Mouse (Mus musculus) C2C12 (cell line): ENCODE measurements at regions not wholly inside any gene's neighbourhood (a gene's known extent, or its start where the extent isn't known, plus 50 kb on each side); places are given as distances from the start of the nearest gene placed in this dataset.

ENCODE experiments used
- CEBPB ChIP-seq: IDR thresholded peaks from one replicate; pipeline ENCODE4 v1.6.1; 2011; ENCODE audit warnings: low read depth, mild to moderate bottlenecking, control low read depth, moderate library complexity
- CTCF ChIP-seq: IDR thresholded peaks from one replicate; pipeline ENCODE4 v1.5.1; 2011; ENCODE audit not compliant: control insufficient read depth, insufficient read depth, insufficient read length
- USF1 ChIP-seq: IDR thresholded peaks from one replicate; pipeline ENCODE4 v1.6.1; 2011; ENCODE audit warnings: low read depth, mild to moderate bottlenecking, control low read depth, moderate library complexity

GRCm38 (mm10) chr15:31999553-31999952, 177.5 kb upstream of the Tas2r119 start:
- TF ChIP-seq USF1, result no peak
- TF ChIP-seq CTCF, result no peak
- TF ChIP-seq CEBPB, result no peak
